Mouse (Mus musculus): ENCODE measurements around the gene Dscaml1. TPM values are rescaled to one million over a fixed set of nuclear protein-coding genes. Genes with fewer than 3 reads are reported as not detected.

The Dscaml1 gene
- total RNA-seq, 1 experiment: 1.3 TPM

GRCm38 (mm10) chr9:45474874-45475273 is 48.4 kb downstream of the Dscaml1 start:
- DNase-seq (ENCODE audit: low read depth, low spot score): no peak
- Histone ChIP-seq H3K4me1 (ENCODE audit: control insufficient read depth in 2 of 2, insufficient read depth in 2 of 2, low read length in 2 of 2, poor library complexity in 1 of 2) (peaks cover 0 to 3% of the 10 kb centered on the region in 2 experiments; a peak in 1 of 4 replicates), H3K27ac (ENCODE audit: insufficient read depth, low read depth, low read length, poor library complexity, severe bottlenecking) (no peak overlapping the region), H3K4me3 (ENCODE audit: insufficient read depth in 1 of 2, low read depth in 1 of 2, low read length in 2 of 2, poor library complexity in 1 of 2, severe bottlenecking in 1 of 2) (no peak overlapping the region), H3K9me3 (ENCODE audit: control insufficient read depth, insufficient read depth, low read depth, low read length) (no peaks in the 10 kb centered on the region), H3K9ac (ENCODE audit: insufficient read depth, low read depth, low read length, poor library complexity, severe bottlenecking) (no peak overlapping the region), H3K36me3 (ENCODE audit: control insufficient read depth, insufficient read depth, low read length, poor library complexity, severe bottlenecking) (no peaks in the 10 kb centered on the region)
- no peak for TF ChIP-seq MAFK (IDR thresholded peaks at IDR 0.05; ENCODE audit: insufficient read depth, low read depth, low read length)
- no peak for TF ChIP-seq ZC3H11A (IDR thresholded peaks at IDR 0.05; ENCODE audit: borderline replicate concordance, low read depth, low read length)
- in situ Hi-C loops (cut with MboI; ENCODE audit: low sequenced_read_pairs in 2 of 2, unreplicated experiment in 2 of 2): no loop called here

- H3K27ac ChIP-seq (ENCODE audit: insufficient read depth, low read depth, low read length, poor library complexity, severe bottlenecking): no peak overlapping the region
- H3K9ac ChIP-seq (ENCODE audit: insufficient read depth, low read depth, low read length, poor library complexity, severe bottlenecking): no peak overlapping the region
- H3K4me1 ChIP-seq (ENCODE audit: control insufficient read depth in 2 of 2, insufficient read depth in 2 of 2, low read length in 2 of 2, poor library complexity in 1 of 2): no peaks in the 10 kb centered on the region
- DNase-seq (ENCODE audit: low read depth, low spot score): no peak
- no peak overlapping the region for H3K4me3 ChIP-seq (ENCODE audit: insufficient read depth in 1 of 2, low read depth in 1 of 2, low read length in 2 of 2, poor library complexity in 1 of 2, severe bottlenecking in 1 of 2)
- TF ChIP-seq ZNF384 (IDR thresholded peaks at IDR 0.05; ENCODE audit: low read depth, low read length) (no peak), HCFC1 (IDR thresholded peaks at IDR 0.05; ENCODE audit: borderline replicate concordance, insufficient read depth, low read length) (no peak), MAFK (IDR thresholded peaks at IDR 0.05; ENCODE audit: insufficient read depth, low read depth, low read length) (no peak)
- H3K36me3 ChIP-seq (ENCODE audit: control insufficient read depth, insufficient read depth, low read length, poor library complexity, severe bottlenecking): no peaks in the 10 kb centered on the region
- in situ Hi-C loops (cut with MboI; ENCODE audit: low sequenced_read_pairs in 2 of 2, unreplicated experiment in 2 of 2): no loop called here
- H3K9me3 ChIP-seq (ENCODE audit: control insufficient read depth, insufficient read depth, low read depth, low read length): no peaks in the 10 kb centered on the region
Measured at GRCm38 (mm10) chr9:45480936-45481335, 54.5 kb downstream of the Dscaml1 start.

- no peak overlapping the region for H3K9ac ChIP-seq (ENCODE audit: insufficient read depth, low read depth, low read length, poor library complexity, severe bottlenecking)
- no peak for DNase-seq (ENCODE audit: low read depth, low spot score)
- H3K4me3 ChIP-seq (ENCODE audit: insufficient read depth in 1 of 2, low read depth in 1 of 2, low read length in 2 of 2, poor library complexity in 1 of 2, severe bottlenecking in 1 of 2): no peak overlapping the region
- no peaks in the 10 kb centered on the region for H3K9me3 ChIP-seq (ENCODE audit: control insufficient read depth, insufficient read depth, low read depth, low read length)
- TF ChIP-seq MAFK (IDR thresholded peaks at IDR 0.05; ENCODE audit: insufficient read depth, low read depth, low read length): no peak
- H3K4me1 ChIP-seq (ENCODE audit: control insufficient read depth in 2 of 2, insufficient read depth in 2 of 2, low read length in 2 of 2, poor library complexity in 1 of 2): no peaks in the 10 kb centered on the region
- in situ Hi-C loops (cut with MboI; ENCODE audit: low sequenced_read_pairs in 2 of 2, unreplicated experiment in 2 of 2): no loop called here
- H3K36me3 ChIP-seq (ENCODE audit: control insufficient read depth, insufficient read depth, low read length, poor library complexity, severe bottlenecking): no peaks in the 10 kb centered on the region
- no peak overlapping the region for H3K27ac ChIP-seq (ENCODE audit: insufficient read depth, low read depth, low read length, poor library complexity, severe bottlenecking)
Measured at GRCm38 (mm10) chr9:45486665-45487074, 60.2 kb downstream of the Dscaml1 start.

GRCm38 (mm10) chr9:45487179-45487801 is 60.9 kb downstream of the Dscaml1 start:
- TF ChIP-seq MAFK (IDR thresholded peaks at IDR 0.05; ENCODE audit: insufficient read depth, low read depth, low read length) (no peak), HCFC1 (IDR thresholded peaks at IDR 0.05; ENCODE audit: borderline replicate concordance, insufficient read depth, low read length) (no peak), CHD2 (IDR thresholded peaks at IDR 0.05; ENCODE audit: low read depth, low read length) (no peak), ZC3H11A (IDR thresholded peaks at IDR 0.05; ENCODE audit: borderline replicate concordance, low read depth, low read length) (no peak), ZNF384 (IDR thresholded peaks at IDR 0.05; ENCODE audit: low read depth, low read length) (no peak)

GRCm38 (mm10) chr9:45490899-45491298 is 64.5 kb downstream of the Dscaml1 start:
- Histone ChIP-seq H3K9me3 (ENCODE audit: control insufficient read depth, insufficient read depth, low read depth, low read length) (no peaks in the 10 kb centered on the region), H3K9ac (ENCODE audit: insufficient read depth, low read depth, low read length, poor library complexity, severe bottlenecking) (no peak overlapping the region), H3K4me1 (ENCODE audit: control insufficient read depth in 2 of 2, insufficient read depth in 2 of 2, low read length in 2 of 2, poor library complexity in 1 of 2) (no peaks in the 10 kb centered on the region), H3K36me3 (ENCODE audit: control insufficient read depth, insufficient read depth, low read length, poor library complexity, severe bottlenecking) (no peaks in the 10 kb centered on the region), H3K4me3 (ENCODE audit: insufficient read depth in 1 of 2, low read depth in 1 of 2, low read length in 2 of 2, poor library complexity in 1 of 2, severe bottlenecking in 1 of 2) (no peak overlapping the region), H3K27ac (ENCODE audit: insufficient read depth, low read depth, low read length, poor library complexity, severe bottlenecking) (no peak overlapping the region)
- no peak for TF ChIP-seq ZC3H11A (IDR thresholded peaks at IDR 0.05; ENCODE audit: borderline replicate concordance, low read depth, low read length)
- no peak for DNase-seq (ENCODE audit: low read depth, low spot score)
- in situ Hi-C loops (cut with MboI; ENCODE audit: low sequenced_read_pairs in 2 of 2, unreplicated experiment in 2 of 2): no loop called here

More at GRCm38 (mm10) chr9:45487179-45487801, 60.9 kb downstream of the Dscaml1 start:
- H3K36me3 ChIP-seq (ENCODE audit: control insufficient read depth, insufficient read depth, low read length, poor library complexity, severe bottlenecking): no peaks in the 10 kb centered on the region
- DNase-seq (ENCODE audit: low read depth, low spot score): no peak
- no peaks in the 10 kb centered on the region for H3K9me3 ChIP-seq (ENCODE audit: control insufficient read depth, insufficient read depth, low read depth, low read length)
- H3K4me1 ChIP-seq (ENCODE audit: control insufficient read depth in 2 of 2, insufficient read depth in 2 of 2, low read length in 2 of 2, poor library complexity in 1 of 2): no peaks in the 10 kb centered on the region
- H3K9ac ChIP-seq (ENCODE audit: insufficient read depth, low read depth, low read length, poor library complexity, severe bottlenecking): no peak overlapping the region
- no peak overlapping the region for H3K27ac ChIP-seq (ENCODE audit: insufficient read depth, low read depth, low read length, poor library complexity, severe bottlenecking)
- H3K4me3 ChIP-seq (ENCODE audit: insufficient read depth in 1 of 2, low read depth in 1 of 2, low read length in 2 of 2, poor library complexity in 1 of 2, severe bottlenecking in 1 of 2): no peak overlapping the region
- in situ Hi-C loops (cut with MboI; ENCODE audit: low sequenced_read_pairs in 2 of 2, unreplicated experiment in 2 of 2): no loop called here

Data from ES-E14 (cell line).